Mouse (Mus musculus): ENCODE measurements at regions not wholly inside any gene's neighbourhood (a gene's known extent, or its start where the extent isn't known, plus 50 kb on each side); places are given as distances from the start of the nearest gene placed in this dataset.
A peak's percentile ranks its signal among the peaks of the same experiment; 100 is the strongest.

GRCm38 (mm10) chr7:129441085-129441617, 150.5 kb upstream of the Wdr11 start:
- DNase-seq, result no peak

DNA sequence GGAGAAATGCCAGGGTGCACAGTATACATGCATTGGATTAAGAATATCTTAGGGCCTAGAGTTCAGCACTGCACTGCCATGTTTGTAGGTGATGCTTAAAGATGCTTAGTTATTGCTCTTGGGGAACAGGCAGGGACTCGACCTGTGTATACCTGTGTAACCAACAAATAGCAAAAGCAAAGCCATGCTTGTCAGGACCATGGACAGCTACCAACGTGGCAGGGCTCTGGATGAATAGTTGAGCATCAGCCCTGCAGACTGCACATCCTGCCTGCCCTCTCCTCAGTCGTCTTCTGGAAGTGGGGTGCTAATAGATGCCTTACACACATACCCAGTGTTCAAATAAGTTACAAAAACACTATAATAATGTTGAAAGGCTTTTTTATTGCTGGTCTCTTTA, 122.2 kb upstream of the Wdr11 start:
- DNase-seq, result peak; percentile 57 to 85

- no peak for DNase-seq
Measured at GRCm38 (mm10) chr7:129483736-129484135, 107.9 kb upstream of the Wdr11 start.

DNA sequence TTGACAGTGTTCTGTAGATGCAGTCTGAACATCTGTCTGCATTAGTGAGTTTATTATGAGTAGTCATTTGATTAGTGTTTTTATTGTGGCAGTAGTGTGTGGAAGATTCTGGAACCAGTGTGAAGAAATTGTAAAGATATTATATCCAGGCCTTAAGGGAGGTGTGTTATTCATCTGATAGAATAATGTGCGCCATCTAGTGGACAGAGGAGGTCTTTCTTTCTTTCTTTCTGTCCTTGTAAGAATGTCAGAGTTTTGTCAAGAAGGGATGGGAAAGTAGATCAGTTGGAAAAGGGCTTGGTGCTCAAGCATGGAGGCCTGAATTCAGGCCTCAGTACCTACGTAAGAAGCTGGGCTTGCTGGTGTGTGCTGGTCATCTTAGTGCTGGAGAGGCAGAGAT, 84.8 kb upstream of the Wdr11 start:
- peak; percentile 15 to 17 for DNase-seq

GRCm38 (mm10) chr7:129509631-129510132, 82.0 kb upstream of the Wdr11 start:
- DNase-seq, result peak; percentile 19 to 24

DNA sequence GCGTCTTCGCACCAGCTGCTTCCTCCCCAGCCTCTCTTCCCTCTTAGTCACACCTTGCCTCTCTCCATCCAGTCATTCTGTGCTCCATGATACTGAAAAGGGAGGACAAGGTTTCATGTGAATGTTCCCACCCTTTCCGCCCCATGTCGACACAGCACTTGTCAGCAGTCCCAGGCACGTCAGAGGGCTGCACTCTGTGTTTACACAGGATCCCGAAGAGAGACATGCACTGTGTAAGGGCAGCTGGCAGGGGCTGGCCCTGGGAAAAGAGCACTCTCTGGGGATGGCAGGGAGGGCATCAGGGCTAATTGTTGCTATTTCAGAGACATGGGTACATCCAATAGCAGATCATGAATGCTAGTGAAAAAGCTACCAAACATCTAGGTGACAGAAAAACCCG, 77.0 kb upstream of the Wdr11 start:
- DNase-seq, result no peak

DNA sequence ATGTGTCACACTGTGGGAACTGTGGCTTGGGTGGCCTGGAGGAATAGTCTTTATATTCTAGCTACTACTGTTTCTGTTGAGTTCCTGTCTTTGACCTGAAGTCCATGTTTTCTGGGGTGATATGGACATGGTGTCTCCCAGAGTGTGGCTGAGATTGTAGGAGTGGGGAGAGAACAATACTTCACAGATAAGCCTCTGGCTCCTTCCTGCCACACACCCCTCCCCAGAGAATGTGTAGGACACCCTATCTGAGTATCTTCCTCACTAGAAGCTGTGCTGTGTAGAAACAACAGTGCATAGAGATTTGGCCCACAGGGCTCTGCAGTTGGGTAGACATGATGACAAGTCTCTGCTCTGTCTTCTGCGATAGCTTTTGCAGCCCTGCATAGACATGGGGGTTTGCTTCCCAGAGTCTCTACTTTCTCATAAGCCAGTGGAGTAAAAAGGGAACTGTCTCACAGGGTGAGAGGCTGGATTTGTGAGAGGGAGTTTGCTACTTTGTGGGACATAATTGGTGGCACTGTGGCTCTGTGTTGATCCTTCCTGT, 67.2 kb upstream of the Wdr11 start:
- no peak for DNase-seq

GRCm38 (mm10) chr7:129525985-129526384, 65.7 kb upstream of the Wdr11 start:
- DNase-seq, result peak; percentile 2 to 4

DNA sequence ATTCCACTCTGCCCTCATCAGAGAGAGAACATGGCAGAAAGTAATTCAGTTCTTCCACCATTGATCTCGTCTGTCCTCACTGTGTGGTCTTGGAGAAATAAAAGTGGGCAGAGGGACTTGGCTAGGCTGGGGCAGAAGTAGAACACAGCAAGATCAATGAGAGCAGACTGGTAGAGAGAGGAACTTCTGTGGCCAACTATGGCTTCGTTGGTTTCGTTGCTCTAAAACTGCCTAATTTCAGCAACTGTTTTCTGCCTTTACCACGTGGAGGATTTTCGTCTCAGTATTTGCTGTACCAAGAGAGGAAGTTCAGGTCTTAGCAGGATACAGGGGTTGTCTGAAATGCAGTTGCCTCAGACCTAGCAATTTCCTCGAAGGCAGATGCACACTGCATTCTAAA, 63.4 kb upstream of the Wdr11 start:
- DNase-seq, result no peak

DNA sequence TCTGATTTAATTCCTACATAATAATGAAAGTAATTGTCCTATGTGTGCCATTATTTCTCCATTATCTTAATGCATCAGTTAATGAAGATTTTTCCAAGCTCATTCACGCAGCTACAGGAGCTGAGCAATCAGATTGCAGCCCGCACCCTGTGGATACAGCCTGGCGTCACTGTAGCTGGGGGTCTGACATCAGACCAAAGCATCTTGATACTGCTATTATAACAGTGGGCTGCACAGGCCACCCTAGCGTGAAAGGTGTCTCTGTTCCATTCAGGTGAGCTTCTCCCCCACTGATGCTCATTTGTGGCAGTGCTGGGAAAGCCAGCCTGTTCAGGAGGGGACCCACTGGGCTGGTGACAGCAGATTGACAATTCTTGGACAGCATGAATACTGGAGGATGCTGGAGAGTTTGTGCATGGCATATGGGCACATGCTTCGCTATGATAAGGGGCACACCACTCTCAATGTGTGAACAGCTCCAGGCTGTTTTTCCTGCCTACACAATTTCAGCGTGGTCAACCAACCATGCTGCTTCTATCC, 58.2 kb upstream of the Wdr11 start:
- no peak for DNase-seq
